Mouse (Mus musculus) neural tube, embryonic 11.5 days (tissue): ENCODE data around the gene Gstp2. TPM values are rescaled to one million over a fixed set of nuclear protein-coding genes. Genes with fewer than 3 reads are reported as not detected.
"Not testable (repeated sequence)": the region's sequence is repeated elsewhere in the genome, so short reads cannot be mapped to it uniquely, and the experiment has no call there.

Experiments
- ATAC-seq: fragments of 200-750 bp; cut with Nextera tagmentation; 2 replicates; pipeline ENCODE4 v1.8.0; 2017; ENCODE audit warnings: moderate number of reproducible peaks, mild to moderate bottlenecking, moderate TSS enrichment, moderate library complexity; ENCODE audit not compliant: insufficient read depth, low FRiP score, low TSS enrichment
- DNase-seq: peaks from one replicate; pipeline ENCODE4 v3.0.0-alpha.2; 2015; ENCODE audit warnings: low spot score
- H3K27ac ChIP-seq: fragments of 300-500 bp; sonication (generic); 2 replicates; pipeline ENCODE4 v1.5.1; 2014; ENCODE audit warnings: low read depth, mild to moderate bottlenecking, low read length
- H3K27me3 ChIP-seq: fragments of 300-500 bp; sonication (generic); 2 replicates; pipeline ENCODE4 v1.6.1; 2014; ENCODE audit warnings: mild to moderate bottlenecking, low read length, mixed read lengths; ENCODE audit not compliant: control insufficient read depth, insufficient read depth
- H3K36me3 ChIP-seq: fragments of 300-500 bp; sonication (generic); 2 replicates; pipeline ENCODE4 v1.6.1; 2014; ENCODE audit warnings: mild to moderate bottlenecking, low read length, moderate library complexity, mixed read lengths; ENCODE audit not compliant: control insufficient read depth, insufficient read depth
- H3K4me1 ChIP-seq: fragments of 300-500 bp; sonication (generic); 2 replicates; pipeline ENCODE4 v1.6.1; 2014; ENCODE audit warnings: low read length, mixed read lengths; ENCODE audit not compliant: control insufficient read depth, insufficient read depth
- H3K4me2 ChIP-seq: fragments of 300-500 bp; sonication (generic); 2 replicates; pipeline ENCODE4 v1.6.1; 2014; ENCODE audit warnings: low read depth, mild to moderate bottlenecking, moderate library complexity
- H3K4me3 ChIP-seq: fragments of 300-500 bp; sonication (generic); 2 replicates; pipeline ENCODE4 v1.5.1; 2014; ENCODE audit warnings: low read depth, low read length
- H3K9ac ChIP-seq: fragments of 300-500 bp; sonication (generic); 2 replicates; pipeline ENCODE4 v1.6.1; 2014; ENCODE audit warnings: mild to moderate bottlenecking, low read length
- H3K9me3 ChIP-seq: fragments of 300-500 bp; sonication (generic); 2 replicates; pipeline ENCODE4 v1.6.1; 2016; ENCODE audit warnings: low read length; ENCODE audit not compliant: control insufficient read depth
- WGBS: fragments of 180-500 bp; shearing (Covaris S2); extraction: QIAGEN DNeasy Blood & Tissue Kit; methylation state at CpG from one replicate; pipeline ENCODE4 v1.1.7; 2014; 5-methylcytosine and 5-hydroxymethylcytosine counted together
- polyA plus RNA-seq: library from polyadenylated mRNA; unstranded; fragments of >200 nt; fragmentation: Nextera tagmentation; extraction: Ambion mirVana; gene quantifications from 2 replicates; pipeline ENCODE4 v1.2.1, GENCODE M21; 2014

Gene Gstp2
- polyA plus RNA-seq, 1 experiment from 2014 or later = 0.68 TPM

DNA sequence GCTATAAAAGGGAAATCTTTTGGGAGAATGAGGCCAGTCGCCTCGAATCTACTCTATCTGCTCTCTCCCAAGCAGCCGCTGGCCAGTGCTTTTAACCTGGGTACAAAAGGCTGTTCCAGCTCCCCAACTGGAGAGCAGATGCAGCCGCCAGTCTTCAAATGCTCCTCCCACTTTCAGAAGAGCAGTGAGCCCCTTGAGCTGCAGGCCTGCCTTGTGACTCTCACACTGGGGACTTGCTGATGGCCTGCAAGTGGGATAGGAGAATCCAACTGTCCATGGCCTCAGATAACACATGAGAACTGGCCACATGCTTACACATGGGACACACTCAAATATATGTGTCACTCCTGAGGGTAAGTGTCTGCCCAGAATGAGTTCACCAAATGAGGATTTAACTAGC, 10.9 kb upstream of the Gstp2 start:
- no peaks in the 10 kb centered on the region for H3K9me3 ChIP-seq
- ATAC-seq (no peak), DNase-seq (no peak)
- H3K4me2 ChIP-seq = no peak overlapping the region
- H3K9ac ChIP-seq = no peak overlapping the region
- H3K27me3 ChIP-seq = no peaks in the 10 kb centered on the region
- H3K4me3 ChIP-seq = no peak overlapping the region
- no peaks in the 10 kb centered on the region for H3K36me3 ChIP-seq
- WGBS = 42% methylated on average over 4 of the region's 4 CpGs
- H3K27ac ChIP-seq = no peak overlapping the region
- H3K4me1 ChIP-seq = no peaks in the 10 kb centered on the region

DNA sequence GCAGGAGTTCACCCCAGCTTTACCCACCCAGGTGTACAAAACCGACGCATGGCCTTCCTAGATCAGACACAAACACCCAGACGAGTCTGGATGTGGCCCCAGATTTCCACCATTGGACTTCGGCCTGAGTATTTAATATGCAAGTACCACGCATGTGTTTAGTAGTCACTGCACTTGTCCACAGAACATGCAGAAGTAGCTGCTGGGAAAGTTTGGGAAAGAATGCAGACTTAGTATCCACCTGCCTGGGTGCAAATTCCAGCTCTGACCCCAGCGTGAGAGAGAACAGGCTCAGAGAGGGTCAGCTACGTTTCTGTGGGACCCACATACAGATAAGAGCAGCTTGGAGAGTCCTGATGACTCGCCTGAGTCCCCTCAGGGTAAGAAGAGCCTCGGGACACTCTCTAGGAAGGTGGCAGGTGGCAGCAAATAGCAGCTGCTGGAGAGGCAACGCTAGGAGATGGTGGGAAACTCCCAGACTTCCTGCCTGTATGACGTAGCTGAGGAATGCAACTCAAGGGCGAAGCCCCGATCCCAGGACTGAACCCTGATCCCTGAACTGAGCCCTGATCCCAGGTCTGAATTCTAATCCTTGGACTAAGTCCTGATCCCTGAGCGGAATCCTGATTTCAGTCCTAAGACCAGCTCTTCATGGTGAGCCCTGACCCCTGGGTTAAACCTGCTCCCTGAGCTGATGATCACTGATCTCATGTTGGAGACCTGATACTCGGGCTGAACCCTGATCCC, 10.3 kb upstream of the Gstp2 start:
- H3K9ac ChIP-seq = no peak overlapping the region
- H3K27ac ChIP-seq = no peak overlapping the region
- H3K4me1 ChIP-seq = no peaks in the 10 kb centered on the region
- no peaks in the 10 kb centered on the region for H3K9me3 ChIP-seq
- no peak overlapping the region for H3K4me2 ChIP-seq
- no peak for ATAC-seq
- no peak overlapping the region for H3K4me3 ChIP-seq
- H3K27me3 ChIP-seq = no peaks in the 10 kb centered on the region
- WGBS = 70% methylated on average over 15 of the region's 15 CpGs
- no peaks in the 10 kb centered on the region for H3K36me3 ChIP-seq
- no peak for DNase-seq

DNA sequence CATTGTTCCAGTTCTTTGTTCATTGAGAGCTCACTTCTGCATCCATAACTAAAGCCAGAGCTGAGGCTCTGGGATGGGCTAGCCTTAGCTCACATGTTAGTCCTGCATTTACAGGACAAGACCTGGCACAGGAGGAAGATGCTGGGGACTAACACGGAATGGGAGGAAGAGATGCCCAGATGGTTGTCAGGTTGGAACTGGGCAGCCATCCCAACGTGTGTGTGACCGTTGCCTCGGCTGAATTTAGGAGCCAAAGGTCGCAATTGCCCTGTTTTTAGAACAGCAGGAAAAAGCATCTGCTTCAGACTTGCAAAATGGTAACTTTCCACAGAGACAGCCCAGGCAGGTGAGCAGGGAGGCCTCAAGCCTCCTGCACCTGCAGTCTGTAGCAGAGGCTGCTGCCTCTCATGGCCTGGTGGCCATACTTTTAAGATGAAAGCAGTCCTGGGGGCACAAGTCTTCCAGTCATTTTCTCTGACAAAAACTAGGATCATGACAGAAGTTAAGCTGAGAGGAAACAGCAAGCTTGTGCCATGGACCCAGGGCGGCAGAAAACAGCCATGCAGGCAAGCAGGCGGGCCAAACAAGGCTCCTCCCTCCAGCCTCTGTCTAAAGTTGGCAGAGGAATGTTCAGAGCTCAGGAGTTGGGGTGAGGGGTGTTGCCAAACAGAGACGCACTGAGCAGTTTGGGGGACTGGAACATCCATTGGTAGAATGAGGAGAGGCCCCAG, 9.6 kb upstream of the Gstp2 start:
- ATAC-seq = no peak
- no peak for DNase-seq
- H3K36me3 ChIP-seq = no peaks in the 10 kb centered on the region
- no peak overlapping the region for H3K9ac ChIP-seq
- WGBS = 69% methylated on average over 8 of the region's 8 CpGs
- no peak overlapping the region for H3K27ac ChIP-seq
- H3K27me3 ChIP-seq = no peaks in the 10 kb centered on the region
- H3K4me3 ChIP-seq = no peak overlapping the region
- no peak overlapping the region for H3K4me2 ChIP-seq
- H3K4me1 ChIP-seq = no peaks in the 10 kb centered on the region
- H3K9me3 ChIP-seq = no peaks in the 10 kb centered on the region

DNA sequence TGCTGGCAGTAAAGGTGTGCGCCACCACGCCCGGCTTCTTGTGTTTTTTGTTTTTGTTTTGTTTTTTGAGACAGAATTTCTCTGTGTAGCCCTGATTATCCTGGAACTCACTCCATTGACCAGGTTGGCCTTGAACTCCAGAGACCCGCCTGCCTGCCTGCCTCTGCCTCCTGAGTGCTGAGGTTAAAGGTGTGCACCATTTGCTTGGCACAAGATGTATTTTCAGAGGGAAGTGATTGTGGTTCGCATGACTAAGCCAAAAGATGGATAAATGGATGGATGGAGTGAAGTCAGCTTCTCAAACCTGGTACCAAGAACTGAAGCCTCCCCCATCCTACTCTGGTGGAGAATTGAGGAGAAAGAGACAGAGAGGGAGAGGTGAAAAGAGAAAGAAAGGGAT, 8.8 kb upstream of the Gstp2 start:
- Histone ChIP-seq H3K27me3 (no peaks in the 10 kb centered on the region), H3K36me3 (no peaks in the 10 kb centered on the region), H3K27ac (no peak overlapping the region), H3K4me3 (no peak overlapping the region), H3K9ac (no peak overlapping the region), H3K9me3 (no peaks in the 10 kb centered on the region), H3K4me2 (no peak overlapping the region), H3K4me1 (no peaks in the 10 kb centered on the region)
- WGBS = 89% methylated on average over 5 of the region's 5 CpGs
- no peak for ATAC-seq
- DNase-seq = no peak

DNA sequence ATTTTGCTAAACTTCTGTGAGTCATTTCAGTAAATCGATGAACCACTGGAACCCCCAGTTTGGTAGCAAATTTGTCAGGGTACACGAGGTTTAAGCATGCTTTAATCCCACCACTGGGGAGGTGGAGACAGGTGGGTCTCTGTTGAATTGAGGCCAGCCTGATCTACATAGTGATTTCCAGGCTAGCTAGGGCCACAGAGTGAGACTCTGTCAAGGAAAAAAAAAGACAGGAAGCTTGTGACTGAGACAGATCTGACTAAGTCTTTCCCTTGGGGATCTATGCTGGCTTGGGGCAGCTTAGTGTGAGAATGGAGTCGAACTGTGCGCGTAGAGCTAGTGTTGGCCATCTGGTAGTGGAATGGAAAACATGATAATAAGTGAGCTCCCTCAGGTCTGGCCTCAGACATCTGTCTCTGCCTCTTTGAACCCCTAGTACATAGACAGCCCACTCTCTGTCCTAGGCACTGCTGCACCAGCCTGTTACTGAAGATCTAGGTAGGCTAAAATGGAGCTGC, 6.8 kb upstream of the Gstp2 start:
- no peak overlapping the region for H3K4me2 ChIP-seq
- H3K27me3 ChIP-seq = no peaks in the 10 kb centered on the region
- ATAC-seq (no peak), DNase-seq (no peak)
- H3K4me1 ChIP-seq = no peaks in the 10 kb centered on the region
- 77% methylated on average over 5 of the region's 5 CpGs for WGBS
- H3K4me3 ChIP-seq = no peak overlapping the region
- H3K27ac ChIP-seq = no peak overlapping the region
- no peaks in the 10 kb centered on the region for H3K36me3 ChIP-seq
- no peak overlapping the region for H3K9ac ChIP-seq
- no peaks in the 10 kb centered on the region for H3K9me3 ChIP-seq

DNA sequence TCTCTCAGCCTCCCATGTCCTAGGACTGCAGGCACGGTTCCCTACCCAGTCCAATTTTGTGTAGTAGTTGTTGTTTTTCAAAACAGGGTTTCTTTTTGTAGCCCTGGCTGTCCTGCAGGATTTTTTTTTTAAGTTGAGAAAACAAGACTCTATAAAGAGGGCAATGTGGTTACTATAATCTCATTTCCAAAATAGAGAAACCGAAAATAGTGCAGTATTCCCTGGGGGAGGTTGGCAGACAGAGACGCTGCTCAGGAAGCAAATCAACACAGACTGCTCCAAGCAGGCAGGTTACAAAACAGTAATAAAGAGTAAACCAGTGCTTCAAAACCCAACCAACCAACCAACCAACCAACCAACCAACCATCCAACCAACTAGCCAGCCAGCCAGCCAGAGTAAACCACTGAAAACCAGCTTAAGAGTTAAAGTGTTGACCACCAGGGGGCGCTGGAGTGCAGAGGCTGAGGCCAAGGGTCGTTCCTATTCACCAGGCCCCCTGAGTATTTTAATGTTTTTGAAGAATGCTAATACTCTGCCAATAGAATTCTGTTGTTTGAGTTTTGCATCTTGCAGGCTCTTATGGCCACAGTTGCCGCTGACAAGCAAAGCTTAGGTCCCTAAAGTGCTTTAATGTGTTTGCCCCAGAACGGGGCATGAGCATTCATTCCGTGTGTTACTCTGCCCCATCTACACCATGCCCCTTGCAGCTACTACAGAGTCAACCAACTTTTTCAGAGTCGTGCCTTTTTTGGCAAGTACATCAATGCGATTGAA, 6.1 kb upstream of the Gstp2 start:
- ATAC-seq (no peak), DNase-seq (peak; percentile 68)
- no peak overlapping the region for H3K27ac ChIP-seq
- H3K4me2 ChIP-seq = no peak overlapping the region
- H3K27me3 ChIP-seq = no peaks in the 10 kb centered on the region
- H3K9me3 ChIP-seq = no peaks in the 10 kb centered on the region
- no peaks in the 10 kb centered on the region for H3K4me1 ChIP-seq
- H3K9ac ChIP-seq = no peak overlapping the region
- no peak overlapping the region for H3K4me3 ChIP-seq
- WGBS = 54% methylated on average over 10 of the region's 10 CpGs
- no peaks in the 10 kb centered on the region for H3K36me3 ChIP-seq

DNA sequence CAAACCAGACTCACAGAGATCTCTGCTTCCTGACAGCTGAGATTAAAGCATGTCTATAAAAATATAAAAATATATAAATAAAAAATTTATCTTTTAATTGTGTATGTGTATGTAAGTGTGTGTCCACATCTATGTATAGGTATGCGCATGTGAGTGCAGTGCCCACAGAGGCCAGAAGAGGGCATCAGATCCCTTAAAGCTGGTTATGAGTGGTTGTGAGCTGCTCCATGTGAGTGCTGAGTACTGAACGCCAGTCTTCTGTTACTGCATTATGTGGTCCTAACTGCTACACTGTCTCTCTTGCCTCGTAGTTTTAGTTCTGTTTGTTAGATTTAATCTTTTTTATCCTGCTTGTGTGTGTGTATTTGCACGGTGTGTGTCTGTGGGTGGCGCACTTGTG, 5.2 kb upstream of the Gstp2 start:
- H3K4me3 ChIP-seq = no peak overlapping the region
- H3K9me3 ChIP-seq = no peaks in the 10 kb centered on the region
- no peak overlapping the region for H3K9ac ChIP-seq
- DNase-seq = no peak
- no peaks in the 10 kb centered on the region for H3K27me3 ChIP-seq
- 90% methylated on average over 5 of the region's 5 CpGs for WGBS
- ATAC-seq = no peak
- no peak overlapping the region for H3K27ac ChIP-seq
- no peaks in the 10 kb centered on the region for H3K36me3 ChIP-seq
- no peak overlapping the region for H3K4me2 ChIP-seq
- no peaks in the 10 kb centered on the region for H3K4me1 ChIP-seq

DNA sequence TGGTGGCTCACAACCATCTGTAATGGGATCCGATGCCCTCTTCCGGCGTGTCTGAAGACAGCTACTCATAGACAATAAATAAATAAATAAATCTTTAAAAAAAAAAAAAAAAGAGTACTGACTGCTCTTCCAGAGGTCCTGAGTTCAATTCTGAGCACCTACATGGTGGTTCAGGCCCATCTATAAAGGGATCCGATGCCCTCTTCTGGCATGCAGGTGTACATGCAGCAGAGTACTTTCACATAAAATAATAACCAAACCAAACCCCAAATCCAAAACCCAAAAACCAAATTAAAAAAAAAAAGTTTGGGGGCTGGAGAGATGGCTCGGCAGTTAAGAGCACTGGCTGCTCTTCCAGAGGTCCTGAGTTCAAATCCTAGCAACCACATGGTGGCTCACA, 3.2 kb upstream of the Gstp2 start:
- not testable (repeated sequence) for ATAC-seq, DNase-seq, H3K9me3 ChIP-seq, H3K4me2 ChIP-seq, H3K27ac ChIP-seq, H3K4me3 ChIP-seq, H3K27me3 ChIP-seq, H3K4me1 ChIP-seq, H3K36me3 ChIP-seq, H3K9ac ChIP-seq
- 80% methylated on average over 5 of the region's 5 CpGs for WGBS
